Mouse (Mus musculus): ENCODE measurements around the gene U2surp.
"Not testable (repeated sequence)": the region's sequence is repeated elsewhere in the genome, so short reads cannot be mapped to it uniquely, and the experiment has no call there.

The U2surp gene

GRCm38 (mm10) chr9:95539176-95539800 is 27.5 kb upstream of the U2surp start:
- in situ Hi-C loops (cut with MboI): no loop called here

GRCm38 (mm10) chr9:95533817-95534216 is 22.0 kb upstream of the U2surp start:
- in situ Hi-C loops (cut with MboI): no loop called here

GRCm38 (mm10) chr9:95531144-95531543 is 19.3 kb upstream of the U2surp start:
- in situ Hi-C loops (cut with MboI): no loop called here

- in situ Hi-C loops (cut with MboI): no loop called here
Observed at GRCm38 (mm10) chr9:95527676-95528075, 15.9 kb upstream of the U2surp start.

- in situ Hi-C loops (cut with MboI): no loop called here
Observed at GRCm38 (mm10) chr9:95525961-95526360, 14.2 kb upstream of the U2surp start.

GRCm38 (mm10) chr9:95525376-95525775 is 13.6 kb upstream of the U2surp start:
- in situ Hi-C loops (cut with MboI): no loop called here

- in situ Hi-C loops (cut with MboI): no loop called here
Observed at GRCm38 (mm10) chr9:95522561-95522960, 10.8 kb upstream of the U2surp start.

- in situ Hi-C loops (cut with MboI): no loop called here
Observed at GRCm38 (mm10) chr9:95521566-95521965, 9.8 kb upstream of the U2surp start.

- in situ Hi-C loops (cut with MboI): no loop called here
Observed at GRCm38 (mm10) chr9:95521031-95521430, 9.2 kb upstream of the U2surp start.

- in situ Hi-C loops (cut with MboI): no loop called here
Observed at GRCm38 (mm10) chr9:95520563-95520962, 8.8 kb upstream of the U2surp start.

- in situ Hi-C loops (cut with MboI): not testable (repeated sequence)
Observed at GRCm38 (mm10) chr9:95514361-95514760, 2.6 kb upstream of the U2surp start.

GRCm38 (mm10) chr9:95513776-95514175 is 2.0 kb upstream of the U2surp start:
- in situ Hi-C loops (cut with MboI): no loop called here

- in situ Hi-C loops (cut with MboI): no loop called here
Observed at GRCm38 (mm10) chr9:95512331-95513030, 685 bp upstream of the U2surp start.

GRCm38 (mm10) chr9:95510693-95511404 is 947 bp downstream of the U2surp start:
- in situ Hi-C loops (cut with MboI): no loop called here

- in situ Hi-C loops (cut with MboI): loop anchor here (10.0 kb wide), 1 partner anchor 349 kb away; the partner anchor contains the start of gene Atr
Observed at GRCm38 (mm10) chr9:95505666-95506065, 6.1 kb downstream of the U2surp start.

GRCm38 (mm10) chr9:95499848-95500247 is 11.9 kb downstream of the U2surp start:
- in situ Hi-C loops (cut with MboI): loop anchor here (10.0 kb wide), 1 partner anchor 355 kb away; the partner anchor contains the start of gene Atr

GRCm38 (mm10) chr9:95495038-95495437 is 16.8 kb downstream of the U2surp start:
- in situ Hi-C loops (cut with MboI): no loop called here

- in situ Hi-C loops (cut with MboI): no loop called here
Observed at GRCm38 (mm10) chr9:95493393-95493792, 18.4 kb downstream of the U2surp start.

- in situ Hi-C loops (cut with MboI): no loop called here
Observed at GRCm38 (mm10) chr9:95490003-95490402, 21.8 kb downstream of the U2surp start.

GRCm38 (mm10) chr9:95488861-95489260 is 22.9 kb downstream of the U2surp start:
- in situ Hi-C loops (cut with MboI): no loop called here

GRCm38 (mm10) chr9:95479981-95480380 is 31.8 kb downstream of the U2surp start:
- in situ Hi-C loops (cut with MboI): no loop called here

GRCm38 (mm10) chr9:95478443-95478842 is 33.4 kb downstream of the U2surp start:
- in situ Hi-C loops (cut with MboI): no loop called here

- in situ Hi-C loops (cut with MboI): no loop called here
Observed at GRCm38 (mm10) chr9:95472926-95473325, 38.9 kb downstream of the U2surp start.
